ENCODE assay signal across 20 mouse cellular contexts in the genomic region with DNA sequence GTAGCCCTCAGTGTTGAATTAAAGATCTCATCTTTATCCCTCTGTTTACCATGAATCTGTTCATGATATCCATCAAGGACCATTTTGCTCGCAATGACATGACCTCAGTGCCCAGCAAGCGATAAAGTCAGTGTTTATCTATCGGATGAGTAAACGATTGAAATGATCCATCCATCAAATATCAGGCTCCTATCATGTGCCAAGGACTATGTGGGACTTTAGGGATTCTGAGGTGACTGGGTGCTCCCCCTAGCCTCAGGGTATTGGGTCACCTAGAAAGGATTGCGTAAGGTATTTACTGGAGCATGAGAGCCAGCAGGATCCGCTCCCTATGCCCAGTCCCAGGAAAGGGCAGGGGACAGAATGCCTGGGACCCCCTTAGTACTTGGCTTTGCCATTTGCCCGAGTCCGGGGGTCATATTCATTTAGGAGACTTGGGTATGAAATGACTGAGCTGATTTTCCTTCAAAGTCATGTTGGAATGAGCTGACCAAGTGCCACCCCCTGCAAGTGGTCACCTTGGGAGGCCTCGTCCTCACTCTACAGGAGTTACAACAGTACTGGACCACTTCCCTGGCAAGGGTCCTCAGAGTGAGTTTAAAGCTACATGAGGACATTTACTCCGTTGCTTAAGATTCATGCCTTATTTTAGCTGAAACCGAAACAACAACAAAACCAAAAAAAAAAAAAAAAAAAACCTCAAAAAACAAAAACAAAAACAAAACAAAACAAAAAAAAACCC. TPM values are rescaled to one million over a fixed set of nuclear protein-coding genes. Genes with fewer than 3 reads are reported as not detected.
DNase-seq lines count a peak whose midpoint lies in the region; TF ChIP-seq lines count a peak whose summit lies in the region.
"Had no signal": no experiment of that assay in that cellular context is flagged by ENCODE, and none has a peak within 500 bp of the region (broad histone marks: within the 10 kb centered on the region; RNA-seq: fewer than 3 reads in every experiment).

No protein-coding gene starts in this region.

- no peak overlapping the region for H3K4me3 ChIP-seq in gastrocnemius, adult 2 months
- no peak overlapping the region for H3K4me3 ChIP-seq in layer of hippocampus, adult 2 months
- H3K4me3 ChIP-seq in brown adipose tissue, adult 24 weeks (ENCODE audit: insufficient read depth, low read depth, low read length) = no peak overlapping the region
- H3K4me3 ChIP-seq: embryonic facial prominence, embryonic 12.5 days; forebrain, embryonic 15.5 days; heart, embryonic 13.5 days; hindbrain, embryonic 12.5 days; intestine, embryonic 15.5 days; kidney, embryonic 15.5 days had no signal

- DNase-seq in adrenal gland, postnatal 14 days = peak; percentile 63
- DNase-seq in adrenal gland, adult 18-20 months (ENCODE audit: low spot score in 2 of 2) = no peak
- peak; percentile 41 for DNase-seq in gastrocnemius, adult 2 months
- DNase-seq in gastrocnemius, postnatal 36 days = no peak
- DNase-seq in layer of hippocampus, adult 2 months (ENCODE audit: low spot score in 2 of 2) = no peak
- no peak for DNase-seq in layer of hippocampus, adult 8-10 months (ENCODE audit: low spot score in 2 of 2)
- DNase-seq in frontal cortex, postnatal 10 days (ENCODE audit: low spot score in 2 of 2) = no peak
- DNase-seq: heart, postnatal 4 days; kidney, adult 18-20 months had no signal

- no peak for TF ChIP-seq CTCF in gastrocnemius, adult 2 months (IDR thresholded peaks at IDR 0.05)
- TF ChIP-seq CTCF in layer of hippocampus, adult 2 months (conservative IDR thresholded peaks at IDR 0.05) = no peak

- H3K4me1 ChIP-seq in brown adipose tissue, adult 24 weeks (ENCODE audit: control insufficient read depth, insufficient read depth, insufficient read length, low read length) = 0 out of 2 replicates have a peak, but pooled peaks cover 5% of the 10 kb centered on the region
- H3K4me1 ChIP-seq: embryonic facial prominence, embryonic 12.5 days; heart, embryonic 13.5 days; intestine, embryonic 15.5 days; kidney, embryonic 15.5 days had no signal

- peak overlapping the region; percentile 53 for H3K27ac ChIP-seq in gastrocnemius, adult 2 months
- 0 out of 2 replicates have a peak overlapping the region, but pooled peaks have one; percentile 53 for H3K27ac ChIP-seq in layer of hippocampus, adult 2 months
- peak overlapping the region; percentile 98 for H3K27ac ChIP-seq in brown adipose tissue, adult 24 weeks (replicated peaks; ENCODE audit: low read depth, low read length)
- H3K27ac ChIP-seq: embryonic facial prominence, embryonic 12.5 days; forebrain, embryonic 15.5 days; heart, embryonic 13.5 days; hindbrain, embryonic 12.5 days; intestine, embryonic 15.5 days; kidney, embryonic 15.5 days had no signal

- intact Hi-C loops in gastrocnemius, adult 2 months (cut with DNase I) = no loop called here
- intact Hi-C loops in gastrocnemius, postnatal 36 days (cut with DNase I) = no loop called here

RNA-seq across cellular contexts. Expression of gene Rfx4, which starts 55.5 kb away (rescaled TPM):
- total RNA-seq in adrenal gland, postnatal 14 days (2021) = 0.63 and 1.1 TPM in 2 replicates
- total RNA-seq in adrenal gland, adult 18-20 months (2021) = under 1 TPM in 1 of 2 experiments, not detected in 1; 0.16 TPM
- total RNA-seq in gastrocnemius, adult 2 months (2021) = not detected
- total RNA-seq in gastrocnemius, postnatal 36 days (2021) = not detected
- 10 to 100 TPM; 10.7 to 12.1 TPM for total RNA-seq in layer of hippocampus, adult 2 months (2021)
- total RNA-seq in layer of hippocampus, adult 8-10 months (2022) = 10 to 100 TPM; 10.9 to 12.7 (median 12.3) TPM
- polyA plus RNA-seq in brown adipose tissue, adult 24 weeks (2012; ENCODE audit: insufficient read depth, insufficient read length, missing spikeins) = 0.32 TPM in 1 of 2 replicates, not detected in the other
- total RNA-seq: adrenal gland, postnatal 36 days; granulocyte monocyte progenitor cell, adult 5-6 weeks; heart, postnatal 4 days had no signal
- polyA plus RNA-seq: activated CD4-positive, CD25-positive, alpha-beta regulatory T cell, adult 4 months; heart, embryonic 13.5 days; heart, postnatal 0 days; intestine, embryonic 15.5 days had no signal

Comparison
In these comparisons a context has a peak if more than half of its experiments do, and no peak if none do; other contexts are left out.
1. DNase-seq: peak in adrenal gland, postnatal 14 days (single experiment) and gastrocnemius, adult 2 months (single experiment); none in adrenal gland, adult 18-20 months (0 of 2), gastrocnemius, postnatal 36 days (0 of 2), layer of hippocampus, adult 2 months (0 of 2), layer of hippocampus, adult 8-10 months (0 of 2) and frontal cortex, postnatal 10 days (0 of 2).
2. Peak in every context shown above with its lines, with median percentiles within 50 percentile points of each other: H3K27ac ChIP-seq.